Mouse (Mus musculus) spleen, adult 2 months (tissue): Measurements from ENCODE around the gene Pxdn.

Experiments used
- CTCF ChIP-seq: fragments of 200-500 bp; IDR thresholded peaks from 2 replicates; pipeline ENCODE4 v1.5.1; 2011; ENCODE audit warnings: mild to moderate bottlenecking, inconsistent platforms; ENCODE audit not compliant: insufficient read depth, insufficient read length, insufficient replicate concordance; ENCODE audit errors: extremely low read depth
- POLR2A ChIP-seq: fragments of 200-500 bp; IDR thresholded peaks from 2 replicates; pipeline ENCODE4 v1.6.1; 2011; ENCODE audit warnings: low read depth, low read length, inconsistent platforms

DNA sequence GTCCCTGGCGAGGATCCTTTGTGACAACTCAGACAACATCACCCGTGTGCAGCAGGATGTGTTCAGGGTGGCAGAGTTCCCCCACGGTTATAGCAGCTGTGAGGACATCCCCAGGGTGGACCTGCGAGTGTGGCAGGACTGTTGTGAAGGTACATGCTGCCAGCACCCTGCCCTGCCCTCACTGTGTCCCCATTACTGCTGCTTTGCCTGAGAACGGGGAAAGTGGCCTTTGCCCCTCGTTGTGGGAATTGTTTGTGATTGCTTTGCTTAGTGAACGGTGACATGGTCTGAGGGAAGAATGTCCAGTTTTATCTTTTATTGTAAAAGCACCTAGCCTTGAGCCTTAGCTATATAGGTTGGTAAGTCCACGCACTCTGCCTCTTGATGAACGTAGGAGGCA is 69.2 kb downstream of the Pxdn start:
- no peak for TF ChIP-seq CTCF
- no peak for TF ChIP-seq POLR2A
